Mouse (Mus musculus) lung, embryonic 14.5 days (tissue): ENCODE measurements at regions not wholly inside any gene's neighbourhood (a gene's known extent, or its start where the extent isn't known, plus 50 kb on each side); places are given as distances from the start of the nearest gene placed in this dataset.

Source experiments
- ATAC-seq: fragments of 200-750 bp; cut with Nextera tagmentation; 2 replicates; pipeline ENCODE4 v1.8.0; 2017; ENCODE audit warnings: mild to moderate bottlenecking, moderate TSS enrichment, moderate library complexity; ENCODE audit not compliant: insufficient read depth
- DNase-seq: peaks from one replicate; pipeline ENCODE4 v3.0.0-alpha.2; 2015
- H3K27ac ChIP-seq: fragments of 300-500 bp; sonication (generic); 2 replicates; pipeline ENCODE4 v1.5.1; 2014; ENCODE audit warnings: low read depth, mild to moderate bottlenecking, moderate library complexity
- H3K27me3 ChIP-seq: fragments of 300-500 bp; sonication (generic); 2 replicates; pipeline ENCODE4 v1.6.1; 2014; ENCODE audit warnings: low read length, control low read depth; ENCODE audit not compliant: insufficient read depth
- H3K36me3 ChIP-seq: fragments of 300-500 bp; sonication (generic); 2 replicates; pipeline ENCODE4 v1.6.1; 2014; ENCODE audit warnings: control low read depth; ENCODE audit not compliant: insufficient read depth
- H3K4me1 ChIP-seq: fragments of 300-500 bp; sonication (generic); 2 replicates; pipeline ENCODE4 v1.6.1; 2014; ENCODE audit warnings: antibody characterized with exemption, control low read depth; ENCODE audit not compliant: insufficient read depth
- H3K4me2 ChIP-seq: fragments of 300-500 bp; sonication (generic); 2 replicates; pipeline ENCODE4 v1.6.1; 2014; ENCODE audit warnings: mild to moderate bottlenecking
- H3K4me3 ChIP-seq: fragments of 300-500 bp; sonication (generic); 2 replicates; pipeline ENCODE4 v1.5.1; 2014; ENCODE audit warnings: low read depth, low read length
- H3K9ac ChIP-seq: fragments of 300-500 bp; sonication (generic); 2 replicates; pipeline ENCODE4 v1.6.1; 2014
- H3K9me3 ChIP-seq: fragments of 300-500 bp; sonication (generic); 2 replicates; pipeline ENCODE4 v1.6.1; 2016; ENCODE audit warnings: low read depth, low read length, control low read depth
- CTCF ChIP-seq: IDR thresholded peaks from 2 replicates; pipeline ENCODE4 v1.5.1; 2016; ENCODE audit warnings: antibody characterized with exemption, low read depth
- WGBS: fragments of 180-500 bp; shearing (Covaris S2); extraction: QIAGEN DNeasy Blood & Tissue Kit; methylation state at CpG from one replicate; pipeline ENCODE4 v1.1.7; 2014; 5-methylcytosine and 5-hydroxymethylcytosine counted together

DNA sequence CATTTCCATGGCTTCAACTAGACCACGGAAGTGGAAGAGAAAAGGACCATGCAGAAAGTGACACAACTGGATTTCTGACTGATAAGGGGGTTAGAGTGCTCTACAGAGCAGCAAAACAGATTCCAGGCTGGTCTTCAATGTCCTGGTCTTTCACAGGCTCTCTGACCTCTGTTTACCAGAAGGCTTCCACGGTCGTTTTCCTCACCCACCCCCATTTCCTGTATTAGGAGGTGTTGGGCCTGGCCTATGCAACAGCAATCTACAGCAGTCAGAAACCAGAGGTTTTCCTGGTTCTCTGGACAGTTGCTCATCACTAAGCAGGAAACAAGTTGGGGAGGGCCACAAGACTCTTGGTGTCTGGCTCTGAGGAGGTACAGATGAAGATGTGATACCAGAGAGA is 148.1 kb upstream of the Cited2 start:
- DNase-seq: no peak
- 12% methylated on average over 3 of the region's 3 CpGs for WGBS
- H3K4me2 ChIP-seq: no peak overlapping the region
- H3K27me3 ChIP-seq: no peaks in the 10 kb centered on the region
- H3K9me3 ChIP-seq: no peaks in the 10 kb centered on the region
- TF ChIP-seq CTCF: no peak
- no peaks in the 10 kb centered on the region for H3K36me3 ChIP-seq
- H3K9ac ChIP-seq: no peak overlapping the region
- ATAC-seq: peak; percentile 38; the same call in 1 of the 2 replicates
- peaks cover 4% of the 10 kb centered on the region; the same call in 1 of the 2 replicates for H3K4me1 ChIP-seq
- H3K4me3 ChIP-seq: no peak overlapping the region
- H3K27ac ChIP-seq: 0 out of 2 replicates have a peak overlapping the region, but pooled peaks have one; percentile 31

DNA sequence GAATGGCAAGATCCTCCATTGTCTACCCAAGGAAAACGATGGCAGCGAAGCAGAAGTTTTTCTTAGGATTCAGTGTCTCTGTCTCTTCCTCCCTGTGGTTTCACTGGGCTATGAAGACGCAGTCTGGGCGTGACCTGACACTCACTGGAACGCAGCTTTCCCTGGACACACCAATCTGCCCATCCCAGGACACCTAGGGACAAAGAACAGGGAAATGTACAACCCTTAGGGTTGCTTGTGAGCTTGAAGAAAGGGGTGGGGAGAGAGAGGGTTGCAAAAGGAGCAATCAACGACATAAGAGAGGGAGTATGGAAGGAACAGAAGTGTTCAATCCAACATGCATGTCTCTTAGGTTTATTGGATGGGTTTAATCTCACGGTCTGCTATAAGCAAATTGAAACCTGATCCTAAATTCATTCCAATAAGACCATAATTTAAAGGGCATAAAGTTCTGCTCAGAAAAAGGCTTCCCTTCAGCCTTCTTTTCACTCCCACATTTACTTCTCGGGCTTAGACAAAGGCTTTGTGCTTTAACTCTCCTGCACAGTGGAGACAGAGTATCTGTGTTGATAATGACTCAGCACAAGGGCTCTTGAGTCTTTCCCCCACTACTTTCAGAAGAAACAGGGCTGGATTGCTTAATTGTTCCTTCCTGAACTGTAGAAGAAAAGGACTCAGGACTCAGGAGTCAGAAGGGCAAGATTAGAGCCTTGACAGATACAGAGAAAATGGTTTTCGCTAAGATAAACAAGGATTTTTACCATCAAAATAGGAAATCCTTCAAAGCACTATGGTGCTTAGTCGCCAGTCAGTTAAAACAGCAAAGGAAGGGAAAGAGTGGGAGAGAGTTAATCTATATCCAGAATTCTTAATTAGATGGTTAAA is 147.3 kb upstream of the Cited2 start:
- no peak for TF ChIP-seq CTCF
- Histone ChIP-seq H3K27ac (peak overlapping the region; percentile 31; the same call in 1 of the 2 replicates), H3K9me3 (no peaks in the 10 kb centered on the region), H3K4me2 (no peak overlapping the region), H3K36me3 (no peaks in the 10 kb centered on the region), H3K27me3 (no peaks in the 10 kb centered on the region), H3K4me3 (no peak overlapping the region), H3K4me1 (peaks cover 4% of the 10 kb centered on the region; the same call in 1 of the 2 replicates), H3K9ac (no peak overlapping the region)
- 50% methylated on average over 10 of the region's 10 CpGs for WGBS
- DNase-seq (peak; percentile 56), ATAC-seq (peak; percentile 84; the same call in 1 of the 2 replicates)

DNA sequence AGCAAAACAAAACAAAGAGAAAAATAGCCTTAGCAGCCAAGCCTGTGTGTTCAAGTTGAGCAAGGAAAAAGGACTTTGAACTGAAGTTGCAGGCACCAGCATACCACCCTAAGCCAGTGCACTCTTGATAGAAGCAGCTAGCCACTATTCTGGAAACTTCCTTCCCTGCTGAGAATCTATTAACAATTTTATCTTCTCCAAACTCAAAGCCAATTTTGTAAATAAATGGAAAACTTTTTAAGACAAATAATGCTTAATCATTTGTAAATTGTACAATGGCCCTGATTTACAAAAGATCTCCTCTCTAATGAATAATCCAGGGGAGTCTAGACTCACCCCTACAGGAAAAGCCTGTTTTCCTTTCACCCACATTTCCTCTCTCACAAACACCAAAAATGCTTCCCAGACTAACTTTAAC is 146.7 kb upstream of the Cited2 start:
- no peak overlapping the region for H3K4me2 ChIP-seq
- peak overlapping the region; percentile 15; the same call in 1 of the 2 replicates for H3K27ac ChIP-seq
- H3K4me1 ChIP-seq: peaks cover 4% of the 10 kb centered on the region; the same call in 1 of the 2 replicates
- ATAC-seq: peak; percentile 22; the same call in 1 of the 2 replicates
- H3K9me3 ChIP-seq: no peaks in the 10 kb centered on the region
- H3K9ac ChIP-seq: no peak overlapping the region
- no peaks in the 10 kb centered on the region for H3K36me3 ChIP-seq
- no peaks in the 10 kb centered on the region for H3K27me3 ChIP-seq
- no peak overlapping the region for H3K4me3 ChIP-seq
- no peak for TF ChIP-seq CTCF
- DNase-seq: no peak

- no peak overlapping the region for H3K9ac ChIP-seq
- H3K4me1 ChIP-seq: peaks cover 4% of the 10 kb centered on the region; the same call in 1 of the 2 replicates
- H3K4me3 ChIP-seq: no peak overlapping the region
- TF ChIP-seq CTCF: no peak
- no peaks in the 10 kb centered on the region for H3K27me3 ChIP-seq
- H3K9me3 ChIP-seq: no peaks in the 10 kb centered on the region
- H3K4me2 ChIP-seq: no peak overlapping the region
- H3K27ac ChIP-seq: no peak overlapping the region
- H3K36me3 ChIP-seq: no peaks in the 10 kb centered on the region
- ATAC-seq (no peak), DNase-seq (no peak)
- WGBS: 86% methylated on average over 2 of the region's 2 CpGs
Observed at GRCm38 (mm10) chr10:17579463-17579862, 143.6 kb upstream of the Cited2 start.

DNA sequence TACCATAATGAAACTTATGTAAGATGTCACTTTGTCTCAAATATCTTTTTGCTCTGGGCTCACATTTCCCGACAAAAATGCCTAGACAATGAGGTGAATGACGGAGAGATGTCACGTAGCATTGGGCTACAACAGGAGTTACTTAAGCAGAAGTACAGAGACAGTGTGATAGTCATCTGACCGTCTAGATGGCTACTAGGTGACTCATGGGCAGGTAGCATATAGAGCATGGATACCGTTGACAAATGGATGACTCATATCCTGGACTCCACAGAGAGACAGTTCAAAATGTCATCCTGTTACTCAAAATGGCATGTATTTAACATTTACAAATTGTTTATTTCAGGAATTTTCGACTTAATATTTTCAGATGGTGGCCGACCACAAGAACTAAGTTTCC is 138.2 kb upstream of the Cited2 start:
- Histone ChIP-seq H3K9ac (no peak overlapping the region), H3K36me3 (no peaks in the 10 kb centered on the region), H3K4me1 (no peaks in the 10 kb centered on the region), H3K27me3 (no peaks in the 10 kb centered on the region), H3K4me3 (no peak overlapping the region), H3K9me3 (no peaks in the 10 kb centered on the region), H3K4me2 (no peak overlapping the region), H3K27ac (no peak overlapping the region)
- DNase-seq (no peak), ATAC-seq (no peak)
- 77% methylated on average over 7 of the region's 7 CpGs for WGBS
- TF ChIP-seq CTCF: no peak

DNA sequence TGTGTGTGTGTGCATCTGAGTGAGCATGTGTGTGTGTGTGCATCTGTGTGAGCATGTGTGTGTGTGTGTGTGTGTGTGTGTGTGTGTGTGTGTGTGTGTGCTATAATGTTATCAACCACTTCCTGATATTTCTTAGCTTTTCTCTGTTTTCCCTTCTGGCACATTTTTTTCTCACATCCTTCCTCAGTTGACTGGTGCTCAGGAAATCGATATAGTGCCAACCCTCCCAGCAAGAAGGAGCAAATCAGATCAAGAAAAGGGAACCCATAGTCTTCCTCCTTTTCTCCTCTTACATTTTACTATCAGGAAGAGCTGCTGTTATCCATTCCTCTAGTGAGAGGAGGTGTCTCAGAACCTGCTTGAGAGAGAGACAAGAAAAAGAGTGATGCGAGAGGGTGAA is 136.1 kb upstream of the Cited2 start:
- no peak overlapping the region for H3K4me2 ChIP-seq
- H3K27ac ChIP-seq: no peak overlapping the region
- no peaks in the 10 kb centered on the region for H3K36me3 ChIP-seq
- H3K27me3 ChIP-seq: no peaks in the 10 kb centered on the region
- no peak overlapping the region for H3K9ac ChIP-seq
- no peak for TF ChIP-seq CTCF
- no peaks in the 10 kb centered on the region for H3K4me1 ChIP-seq
- ATAC-seq (no peak), DNase-seq (no peak)
- no peaks in the 10 kb centered on the region for H3K9me3 ChIP-seq
- 81% methylated on average over 2 of the region's 2 CpGs for WGBS
- H3K4me3 ChIP-seq: no peak overlapping the region

DNA sequence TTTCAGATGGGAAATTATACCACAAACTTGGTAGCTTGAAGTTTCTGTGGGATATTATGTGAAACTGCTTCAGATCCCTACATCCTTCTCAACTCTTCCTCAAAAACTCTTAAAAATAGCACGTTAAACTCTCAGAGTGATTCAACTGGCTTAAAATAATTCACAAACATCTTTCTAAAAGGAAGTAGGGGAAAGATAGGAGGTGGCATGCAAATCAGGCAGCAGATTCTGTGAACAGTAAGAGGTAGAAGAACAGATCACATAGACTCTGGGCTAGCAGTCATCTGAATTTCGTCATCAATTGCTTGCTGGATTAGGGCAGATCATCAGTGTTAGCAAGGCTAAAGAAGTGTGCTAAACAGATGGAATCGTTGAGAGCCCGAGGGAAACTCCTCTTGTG is 133.9 kb upstream of the Cited2 start:
- TF ChIP-seq CTCF: no peak
- H3K4me3 ChIP-seq: no peak overlapping the region
- no peaks in the 10 kb centered on the region for H3K4me1 ChIP-seq
- no peaks in the 10 kb centered on the region for H3K27me3 ChIP-seq
- no peak overlapping the region for H3K27ac ChIP-seq
- H3K4me2 ChIP-seq: no peak overlapping the region
- WGBS: 79% methylated on average over 4 of the region's 4 CpGs
- no peak overlapping the region for H3K9ac ChIP-seq
- ATAC-seq (no peak), DNase-seq (no peak)
- no peaks in the 10 kb centered on the region for H3K36me3 ChIP-seq
- no peaks in the 10 kb centered on the region for H3K9me3 ChIP-seq
